Mouse (Mus musculus): ENCODE results near the gene BC028528. TPM values are rescaled to one million over a fixed set of nuclear protein-coding genes. Genes with fewer than 3 reads are reported as not detected.
A peak's percentile ranks its signal among the peaks of the same experiment; 100 is the strongest.

BC028528 gene
- polyA plus RNA-seq, 1 experiment from 2014 or later, result 8.6 TPM

DNA sequence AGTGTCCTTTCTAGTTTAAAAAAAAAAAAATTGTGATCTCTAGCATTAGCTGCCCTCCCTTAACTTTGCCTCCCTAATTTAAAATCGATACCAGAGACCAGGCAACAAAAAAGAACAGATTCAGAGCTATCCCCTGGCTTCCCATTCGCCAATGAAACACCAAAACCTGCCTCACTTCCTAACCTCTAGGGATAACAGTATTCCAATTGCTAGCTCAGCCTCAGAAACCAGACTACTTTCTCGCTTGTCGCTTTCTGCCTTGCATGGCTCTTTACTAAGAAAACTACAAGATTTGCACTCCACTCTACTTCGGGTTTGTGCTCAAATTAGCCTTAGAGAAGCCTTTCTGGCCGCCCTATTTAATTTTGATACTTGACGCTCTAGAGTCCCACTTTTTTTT lies 35.7 kb downstream of the BC028528 start:
- peak overlapping the region; percentile 84 for H3K27ac ChIP-seq
- no peaks in the 10 kb centered on the region for H3K27me3 ChIP-seq
- peak overlapping the region; percentile 78 for H3K4me2 ChIP-seq
- H3K36me3 ChIP-seq, result peaks cover 26% of the 10 kb centered on the region
- H3K9me3 ChIP-seq (replicated peaks), result no peaks in the 10 kb centered on the region
- peaks cover 42% of the 10 kb centered on the region for H3K4me1 ChIP-seq (replicated peaks)
- peak overlapping the region; percentile 88 for H3K9ac ChIP-seq
- H3K4me3 ChIP-seq (replicated peaks), result peak overlapping the region; percentile 79
- DNase-seq (no peak), ATAC-seq (ENCODE audit: low read depth) (0 out of 2 replicates have a peak, but pooled peaks have one; percentile 2)
- 30% methylated on average over 7 of the region's 7 CpGs for WGBS (ENCODE audit: insufficient replicate concordance)

DNA sequence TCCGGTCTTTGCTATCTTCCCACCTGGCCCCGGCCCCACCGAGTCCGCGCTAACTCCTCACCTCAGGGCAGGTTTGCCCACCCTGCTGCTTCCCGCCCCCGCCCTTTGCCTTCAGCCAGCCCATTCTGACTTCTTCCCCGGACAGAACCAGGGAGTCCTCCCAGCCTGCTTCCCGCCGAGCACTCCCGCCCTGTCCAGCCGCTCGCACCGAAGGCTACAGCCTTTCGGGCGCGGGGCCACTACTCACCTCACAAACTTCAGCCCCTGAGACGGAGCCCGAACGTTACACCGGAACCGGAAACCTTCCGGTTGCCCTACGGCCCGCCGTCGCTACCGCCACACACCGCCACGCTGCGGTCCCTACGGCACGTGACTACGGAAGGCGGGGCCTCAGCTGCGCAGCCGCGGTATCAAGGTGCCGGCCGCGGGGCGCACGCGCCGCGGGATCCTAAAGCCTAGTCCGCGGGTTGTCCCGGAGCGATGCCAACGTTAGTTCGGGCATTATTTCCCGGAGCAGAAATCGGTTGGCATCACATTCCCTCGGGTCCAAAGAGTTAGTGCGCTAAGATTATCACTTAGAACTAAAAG lies 36.2 kb downstream of the BC028528 start, which contains the start of gene Prpf3:
Prpf3 (minus strand) TSS at position 384 of the 588 bp plus-strand sequence.
- Histone ChIP-seq H3K4me3 (replicated peaks) (peak within 1 kb of the TSS; percentile 79), H3K27ac (peak within 1 kb of the TSS; percentile 84), H3K9me3 (replicated peaks) (no peaks in the 10 kb centered on the region), H3K27me3 (no peaks in the 10 kb centered on the region), H3K36me3 (peaks cover 31% of the 10 kb centered on the region), H3K4me1 (replicated peaks) (peaks cover 47% of the 10 kb centered on the region), H3K9ac (peak within 1 kb of the TSS; percentile 88), H3K4me2 (peak within 1 kb of the TSS; percentile 78)
- ATAC-seq (ENCODE audit: low read depth), result peak; percentile 97
- DNase-seq, result peak; percentile 93
- under 1% methylated on average over 56 of the region's 56 CpGs for WGBS (ENCODE audit: insufficient replicate concordance)

DNA sequence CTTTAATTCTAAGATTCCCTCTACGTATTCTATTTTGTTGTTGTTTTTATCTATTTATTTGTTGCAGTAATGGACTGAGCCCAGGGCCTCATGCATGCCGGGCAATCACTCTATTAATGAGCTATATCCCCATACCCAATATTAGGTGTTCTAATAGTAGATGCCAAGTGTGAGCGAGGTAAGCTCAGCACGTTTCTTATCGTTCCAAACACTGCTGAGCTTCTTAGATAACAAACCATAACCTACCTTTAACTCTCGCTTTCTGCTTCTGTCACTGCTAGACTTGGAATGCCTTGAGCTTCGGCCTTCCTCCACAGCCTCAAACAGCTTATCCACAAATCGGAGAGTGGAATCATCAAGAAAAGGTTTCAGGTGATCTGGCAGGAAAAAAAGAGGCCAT lies 40.5 kb downstream of the BC028528 start:
- DNase-seq (no peak), ATAC-seq (ENCODE audit: low read depth) (0 out of 2 replicates have a peak, but pooled peaks have one; percentile 27)
- 48% methylated on average over 8 of the region's 8 CpGs for WGBS (ENCODE audit: insufficient replicate concordance)
- peak overlapping the region; percentile 25 for H3K4me2 ChIP-seq
- no peak overlapping the region for H3K4me3 ChIP-seq (replicated peaks)
- H3K27ac ChIP-seq, result peak overlapping the region; percentile 56
- H3K9me3 ChIP-seq (replicated peaks), result no peaks in the 10 kb centered on the region
- H3K27me3 ChIP-seq, result no peaks in the 10 kb centered on the region
- peak overlapping the region; percentile 41; the same call in 1 of the 2 replicates for H3K9ac ChIP-seq
- peaks cover 49% of the 10 kb centered on the region for H3K4me1 ChIP-seq (replicated peaks)
- peaks cover 73% of the 10 kb centered on the region for H3K36me3 ChIP-seq

DNA sequence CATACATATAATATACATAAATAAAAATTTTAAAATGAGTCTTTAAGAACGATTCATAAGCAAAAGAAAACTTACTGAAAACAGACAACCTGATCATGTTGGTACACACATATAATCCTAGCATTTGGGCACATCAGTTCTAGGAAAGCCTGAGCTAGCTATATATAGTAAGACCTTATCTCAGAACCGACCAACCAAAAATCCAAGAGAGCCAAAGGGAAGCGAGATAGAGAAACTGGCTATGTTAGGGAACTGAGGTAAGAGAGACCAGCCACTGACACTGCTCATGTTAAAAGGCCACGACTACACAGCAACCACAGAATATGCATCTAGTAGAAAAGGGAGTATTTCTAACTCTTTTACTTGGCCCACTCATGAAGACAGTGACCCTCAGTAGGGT lies 41.2 kb downstream of the BC028528 start:
- H3K36me3 ChIP-seq, result peaks cover 80% of the 10 kb centered on the region
- ATAC-seq (ENCODE audit: low read depth) (peak; percentile 66), DNase-seq (no peak)
- peak overlapping the region; percentile 25 for H3K4me2 ChIP-seq
- peaks cover 46% of the 10 kb centered on the region for H3K4me1 ChIP-seq (replicated peaks)
- H3K27me3 ChIP-seq, result no peaks in the 10 kb centered on the region
- H3K27ac ChIP-seq, result peak overlapping the region; percentile 56
- WGBS (ENCODE audit: insufficient replicate concordance), result 27% methylated on average over 4 of the region's 4 CpGs
- H3K9ac ChIP-seq, result peak overlapping the region; percentile 41; the same call in 1 of the 2 replicates
- H3K9me3 ChIP-seq (replicated peaks), result no peaks in the 10 kb centered on the region
- H3K4me3 ChIP-seq (replicated peaks), result no peak overlapping the region

DNA sequence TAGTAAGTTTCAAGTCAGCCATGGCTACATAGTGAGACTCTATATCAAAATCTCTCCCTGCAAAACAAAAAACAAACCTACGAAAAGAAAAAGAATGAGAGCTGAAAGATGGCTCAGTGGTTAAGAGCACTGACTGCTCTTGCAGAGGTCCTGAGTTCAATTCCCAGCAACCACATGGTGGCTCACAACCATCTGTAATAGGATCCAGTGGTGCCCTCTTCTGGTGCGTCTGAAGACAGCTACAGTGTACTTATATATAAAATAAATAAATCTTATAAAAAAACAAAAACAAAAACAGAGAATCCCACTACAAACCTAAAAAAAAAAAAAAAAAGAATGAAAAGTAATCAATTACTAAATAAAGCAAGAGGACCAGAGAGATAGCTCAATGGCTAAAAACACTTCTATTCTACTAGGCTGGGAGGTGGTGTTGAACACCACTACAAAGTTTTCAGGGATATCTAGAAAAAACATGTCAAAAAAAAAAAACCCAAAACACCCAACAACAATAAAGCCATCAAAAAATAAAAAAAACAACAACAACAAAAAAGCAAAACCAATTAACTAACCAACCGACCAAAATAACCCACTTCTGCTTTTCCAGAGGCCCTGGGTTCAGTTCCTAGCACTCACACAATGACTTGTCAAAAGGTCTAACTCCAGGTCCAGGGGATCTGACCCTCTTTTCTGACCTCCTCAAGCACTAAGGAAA lies 49.1 kb downstream of the BC028528 start:
- H3K36me3 ChIP-seq, result peaks cover 92% of the 10 kb centered on the region
- WGBS (ENCODE audit: insufficient replicate concordance), result 77% methylated on average over 3 of the region's 3 CpGs

DNA sequence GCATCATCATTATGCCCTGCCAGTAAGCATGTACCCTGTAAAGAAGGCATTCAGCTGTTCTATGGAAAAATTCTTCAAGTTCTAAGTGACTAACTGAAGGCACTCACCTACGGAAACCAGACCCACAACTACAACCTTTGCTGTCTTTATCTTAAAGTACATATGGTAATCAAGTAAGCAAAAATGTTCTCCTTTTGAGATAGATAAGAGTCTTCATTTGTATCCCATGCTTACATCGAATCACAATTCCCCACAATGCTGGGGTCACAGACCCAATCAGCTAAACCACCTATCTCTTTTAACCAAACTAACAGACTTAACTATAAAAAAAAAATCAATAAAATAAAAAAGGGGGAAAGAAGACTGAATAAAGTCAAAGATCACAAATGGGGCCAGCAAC lies 52.6 kb downstream of the BC028528 start:
- Histone ChIP-seq H3K36me3 (peaks cover 88% of the 10 kb centered on the region), H3K9ac (no peak overlapping the region), H3K4me1 (replicated peaks) (peaks cover 12% of the 10 kb centered on the region), H3K4me2 (no peak overlapping the region), H3K27ac (no peak overlapping the region), H3K4me3 (replicated peaks) (no peak overlapping the region), H3K9me3 (replicated peaks) (no peaks in the 10 kb centered on the region), H3K27me3 (no peaks in the 10 kb centered on the region)
- ATAC-seq (ENCODE audit: low read depth) (peak; percentile 61), DNase-seq (no peak)
- WGBS (ENCODE audit: insufficient replicate concordance), result 30% methylated on average over 2 of the region's 2 CpGs

More for the DNA sequence above, 49.1 kb downstream of the BC028528 start:
- ATAC-seq (ENCODE audit: low read depth) (no peak), DNase-seq (no peak)
- no peak overlapping the region for H3K9ac ChIP-seq
- no peak overlapping the region for H3K4me3 ChIP-seq (replicated peaks)
- no peak overlapping the region for H3K27ac ChIP-seq
- no peak overlapping the region for H3K4me2 ChIP-seq
- H3K27me3 ChIP-seq, result no peaks in the 10 kb centered on the region
- H3K9me3 ChIP-seq (replicated peaks), result no peaks in the 10 kb centered on the region
- peaks cover 12% of the 10 kb centered on the region for H3K4me1 ChIP-seq (replicated peaks)

Other genes with a start within 250 kb of the BC028528 start
- gene Mcl1, start 233.2 kb downstream of the BC028528 start, polyA plus RNA-seq (2015; fragmentation: Nextera tagmentation; extraction: Ambion mirVana), result 31.8 and 33.3 TPM in 2 replicates
- 0.37 and 0.83 TPM in 2 replicates for gene Adamtsl4, start 204.1 kb downstream of the BC028528 start, polyA plus RNA-seq (2015; fragmentation: Nextera tagmentation; extraction: Ambion mirVana)
- gene Ecm1, start 152.4 kb downstream of the BC028528 start, polyA plus RNA-seq (2015; fragmentation: Nextera tagmentation; extraction: Ambion mirVana), result 9.8 and 10.7 TPM in 2 replicates
- 49.4 and 50.4 TPM in 2 replicates for gene Tars2, start 131.8 kb downstream of the BC028528 start, polyA plus RNA-seq (2015; fragmentation: Nextera tagmentation; extraction: Ambion mirVana)
- 7.9 and 10.1 TPM in 2 replicates for gene Rprd2, start 73.1 kb downstream of the BC028528 start, polyA plus RNA-seq (2015; fragmentation: Nextera tagmentation; extraction: Ambion mirVana)
- 30.7 and 36.6 TPM in 2 replicates for gene Prpf3, start 36.1 kb downstream of the BC028528 start, polyA plus RNA-seq (2015; fragmentation: Nextera tagmentation; extraction: Ambion mirVana)
- 256 and 257 TPM in 2 replicates for gene Mrps21, start 20.5 kb downstream of the BC028528 start, polyA plus RNA-seq (2015; fragmentation: Nextera tagmentation; extraction: Ambion mirVana)
- 0.88 and 1.4 TPM in 2 replicates for gene Ciart, start 9.8 kb downstream of the BC028528 start, polyA plus RNA-seq (2015; fragmentation: Nextera tagmentation; extraction: Ambion mirVana)
- 17.1 and 18.5 TPM in 2 replicates for gene Aph1a, start 2.0 kb upstream of the BC028528 start, polyA plus RNA-seq (2015; fragmentation: Nextera tagmentation; extraction: Ambion mirVana)
- 10.3 and 10.8 TPM in 2 replicates for gene Car14, start 12.7 kb upstream of the BC028528 start, polyA plus RNA-seq (2015; fragmentation: Nextera tagmentation; extraction: Ambion mirVana)
- gene Anp32e, start 37.2 kb upstream of the BC028528 start, polyA plus RNA-seq (2015; fragmentation: Nextera tagmentation; extraction: Ambion mirVana), result 163 and 218 TPM in 2 replicates
- gene Plekho1, start 104.0 kb upstream of the BC028528 start, polyA plus RNA-seq (2015; fragmentation: Nextera tagmentation; extraction: Ambion mirVana), result 6.9 and 7.8 TPM in 2 replicates
- gene Vps45, start 166.5 kb upstream of the BC028528 start, polyA plus RNA-seq (2015; fragmentation: Nextera tagmentation; extraction: Ambion mirVana), result 17.3 and 17.7 TPM in 2 replicates
- gene Otud7b, start 212.5 kb upstream of the BC028528 start, polyA plus RNA-seq (2015; fragmentation: Nextera tagmentation; extraction: Ambion mirVana), result 11.3 and 11.4 TPM in 2 replicates